Mouse (Mus musculus) hindbrain, embryonic 15.5 days (tissue): Measurements from ENCODE around the gene Polg2. TPM values are rescaled to one million over a fixed set of nuclear protein-coding genes. Genes with fewer than 3 reads are reported as not detected.
"Not testable (repeated sequence)": the region's sequence is repeated elsewhere in the genome, so short reads cannot be mapped to it uniquely, and the experiment has no call there.

Experiments used
- ATAC-seq: fragments of 200-750 bp; cut with Nextera tagmentation; 2 replicates; pipeline ENCODE4 v1.8.0; 2017; ENCODE audit warnings: low read depth, moderate number of reproducible peaks, moderate TSS enrichment; ENCODE audit not compliant: low FRiP score
- H3K27ac ChIP-seq: fragments of 300-500 bp; sonication (generic); replicated peaks from 2 replicates; pipeline ENCODE4 v1.5.1; 2015; ENCODE audit warnings: mild to moderate bottlenecking, inconsistent platforms
- H3K27me3 ChIP-seq: fragments of 300-500 bp; sonication (generic); 2 replicates; pipeline ENCODE4 v1.6.1; 2015; ENCODE audit warnings: control low read depth, inconsistent platforms
- H3K36me3 ChIP-seq: fragments of 300-500 bp; sonication (generic); 2 replicates; pipeline ENCODE4 v1.6.1; 2015; ENCODE audit warnings: control low read depth, inconsistent platforms
- H3K4me1 ChIP-seq: fragments of 300-500 bp; sonication (generic); replicated peaks from 2 replicates; pipeline ENCODE4 v1.6.1; 2015; ENCODE audit warnings: control low read depth, inconsistent platforms
- H3K4me2 ChIP-seq: fragments of 300-500 bp; sonication (generic); 2 replicates; pipeline ENCODE4 v1.6.1; 2015; ENCODE audit warnings: moderate library complexity, mild to moderate bottlenecking, inconsistent platforms
- H3K4me3 ChIP-seq: fragments of 300-500 bp; sonication (generic); 2 replicates; pipeline ENCODE4 v1.5.1; 2015; ENCODE audit warnings: mild to moderate bottlenecking, inconsistent platforms
- H3K9ac ChIP-seq: fragments of 300-500 bp; sonication (generic); 2 replicates; pipeline ENCODE4 v1.6.1; 2015; ENCODE audit warnings: inconsistent platforms
- H3K9me3 ChIP-seq: fragments of 300-500 bp; sonication (generic); 2 replicates; pipeline ENCODE4 v1.6.1; 2016; ENCODE audit warnings: control low read depth, inconsistent platforms
- WGBS: fragments of 180-500 bp; shearing (Covaris S2); methylation state at CpG from one replicate; pipeline ENCODE4 v1.1.7; 2015; 5-methylcytosine and 5-hydroxymethylcytosine counted together
- microRNA-seq: library from miRNA; unstranded; fragments of <30 nt; microRNA quantifications from one replicate; pipeline ENCODE4, GENCODE M21; 2016
- polyA plus RNA-seq: library from polyadenylated mRNA; unstranded; fragments of >200 nt; fragmentation: Nextera tagmentation; extraction: Ambion mirVana; gene quantifications from 2 replicates; pipeline ENCODE4 v1.2.1, GENCODE M21; 2015

The Polg2 gene
- polyA plus RNA-seq, 1 experiment from 2014 or later = 8.8 TPM

DNA sequence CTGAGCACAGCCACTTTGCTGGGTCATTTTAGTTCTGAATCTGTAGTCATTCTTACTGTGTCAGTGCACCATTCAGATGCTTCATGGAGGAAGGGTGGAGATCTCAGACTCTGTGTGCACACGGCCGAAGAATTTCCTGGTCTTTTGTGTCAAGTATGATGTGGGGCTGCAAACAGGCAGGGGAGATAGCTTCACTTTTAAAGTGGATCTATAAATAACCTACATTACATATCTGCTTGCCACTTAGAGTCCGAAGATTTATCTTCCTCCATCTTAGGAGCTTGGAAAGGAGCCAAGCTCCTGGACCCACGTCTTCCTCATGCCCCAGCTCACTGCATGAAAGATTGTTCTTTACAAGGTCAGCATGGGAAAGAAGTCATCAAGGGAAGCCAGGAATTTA lies 48.6 kb downstream of the Polg2 start:
- Histone ChIP-seq H3K27me3 (no peaks in the 10 kb centered on the region), H3K9me3 (no peaks in the 10 kb centered on the region), H3K4me3 (no peak overlapping the region), H3K4me2 (no peak overlapping the region), H3K9ac (no peak overlapping the region), H3K4me1 (no peaks in the 10 kb centered on the region), H3K27ac (no peak overlapping the region), H3K36me3 (no peaks in the 10 kb centered on the region)
- ATAC-seq = no peak
- 78% methylated on average over 4 of the region's 4 CpGs for WGBS

DNA sequence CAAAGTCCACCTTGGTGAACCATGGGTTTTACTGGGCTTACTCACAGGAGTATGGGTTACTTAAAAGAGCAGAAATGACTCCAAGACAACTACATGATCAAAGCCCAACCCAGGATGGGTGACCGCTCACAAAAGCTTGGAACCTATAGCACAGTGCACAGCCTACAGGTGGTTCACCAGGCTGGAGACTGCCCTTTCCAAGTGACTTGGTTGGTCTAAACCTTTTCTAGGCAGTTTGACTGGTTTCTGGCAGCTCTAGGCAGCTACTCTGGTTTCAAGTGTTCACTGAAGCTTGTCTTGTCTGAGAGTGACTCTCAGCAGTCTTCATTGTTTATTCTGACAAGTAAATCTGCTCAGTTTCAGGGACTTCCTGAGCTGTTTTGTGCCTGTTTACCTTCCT lies 49.7 kb downstream of the Polg2 start:
- no peak for ATAC-seq

GRCm38 (mm10) chr11:106728402-106729366 lies 50.7 kb downstream of the Polg2 start:
- no peaks in the 10 kb centered on the region for H3K9me3 ChIP-seq
- WGBS = 86% methylated on average over 10 of the region's 10 CpGs
- no peak overlapping the region for H3K9ac ChIP-seq
- no peak overlapping the region for H3K4me3 ChIP-seq
- H3K4me1 ChIP-seq = no peaks in the 10 kb centered on the region
- no peak for ATAC-seq
- no peak overlapping the region for H3K4me2 ChIP-seq
- no peak overlapping the region for H3K27ac ChIP-seq
- H3K36me3 ChIP-seq = no peaks in the 10 kb centered on the region
- H3K27me3 ChIP-seq = no peaks in the 10 kb centered on the region

More for the DNA sequence above, 49.7 kb downstream of the Polg2 start:
- no peak overlapping the region for H3K4me2 ChIP-seq
- no peaks in the 10 kb centered on the region for H3K36me3 ChIP-seq
- H3K9me3 ChIP-seq = no peaks in the 10 kb centered on the region
- no peaks in the 10 kb centered on the region for H3K27me3 ChIP-seq
- H3K9ac ChIP-seq = no peak overlapping the region
- H3K4me3 ChIP-seq = no peak overlapping the region
- WGBS = 96% methylated on average over 1 of the region's 1 CpGs
- H3K4me1 ChIP-seq = no peaks in the 10 kb centered on the region
- no peak overlapping the region for H3K27ac ChIP-seq

DNA sequence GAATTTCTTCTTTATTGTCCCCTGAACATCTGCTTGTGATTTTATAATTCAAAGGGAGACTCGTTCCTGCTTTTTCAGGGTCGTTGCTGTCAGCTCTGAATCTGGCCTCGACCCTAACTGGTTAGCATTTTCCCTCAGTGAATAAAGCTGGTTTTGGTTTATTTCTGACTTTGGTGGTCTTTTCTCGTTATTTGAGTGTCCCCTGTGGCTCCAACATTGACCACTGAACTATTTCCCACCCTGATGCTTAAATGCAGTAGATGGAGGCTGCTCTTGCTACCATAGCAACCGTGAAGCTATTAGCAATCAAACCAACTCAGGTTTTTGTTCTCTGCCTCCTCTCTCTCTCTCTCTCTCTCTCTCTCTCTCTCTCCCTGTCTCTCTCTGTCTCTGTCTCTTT lies 51.4 kb downstream of the Polg2 start:
- Histone ChIP-seq H3K4me1 (no peaks in the 10 kb centered on the region), H3K9ac (no peak overlapping the region), H3K27ac (no peak overlapping the region), H3K4me2 (no peak overlapping the region), H3K27me3 (no peaks in the 10 kb centered on the region), H3K9me3 (no peaks in the 10 kb centered on the region), H3K36me3 (no peaks in the 10 kb centered on the region), H3K4me3 (no peak overlapping the region)
- 33% methylated on average over 5 of the region's 5 CpGs for WGBS
- no peak for ATAC-seq

DNA sequence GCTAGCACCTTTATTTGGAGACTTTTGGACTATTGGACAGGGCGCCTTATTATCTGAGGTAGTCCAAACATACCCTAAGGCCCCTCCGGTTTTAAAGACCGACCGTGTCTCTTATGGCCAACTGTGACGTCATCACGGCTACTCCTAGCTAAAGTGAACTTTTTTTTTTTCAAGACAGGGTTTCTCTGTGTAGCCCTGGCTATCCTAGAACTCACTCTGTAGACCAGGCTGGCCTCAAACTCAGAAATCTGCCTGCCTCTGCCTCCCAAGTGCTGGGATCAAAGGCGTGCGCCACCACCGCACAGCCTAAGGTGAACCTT lies 54.5 kb downstream of the Polg2 start:
- H3K27ac ChIP-seq, H3K4me3 ChIP-seq, H3K4me2 ChIP-seq, H3K9ac ChIP-seq, H3K4me1 ChIP-seq, ATAC-seq, H3K27me3 ChIP-seq, H3K9me3 ChIP-seq, H3K36me3 ChIP-seq: not testable (repeated sequence)
- WGBS = 95% methylated on average over 9 of the region's 9 CpGs

DNA sequence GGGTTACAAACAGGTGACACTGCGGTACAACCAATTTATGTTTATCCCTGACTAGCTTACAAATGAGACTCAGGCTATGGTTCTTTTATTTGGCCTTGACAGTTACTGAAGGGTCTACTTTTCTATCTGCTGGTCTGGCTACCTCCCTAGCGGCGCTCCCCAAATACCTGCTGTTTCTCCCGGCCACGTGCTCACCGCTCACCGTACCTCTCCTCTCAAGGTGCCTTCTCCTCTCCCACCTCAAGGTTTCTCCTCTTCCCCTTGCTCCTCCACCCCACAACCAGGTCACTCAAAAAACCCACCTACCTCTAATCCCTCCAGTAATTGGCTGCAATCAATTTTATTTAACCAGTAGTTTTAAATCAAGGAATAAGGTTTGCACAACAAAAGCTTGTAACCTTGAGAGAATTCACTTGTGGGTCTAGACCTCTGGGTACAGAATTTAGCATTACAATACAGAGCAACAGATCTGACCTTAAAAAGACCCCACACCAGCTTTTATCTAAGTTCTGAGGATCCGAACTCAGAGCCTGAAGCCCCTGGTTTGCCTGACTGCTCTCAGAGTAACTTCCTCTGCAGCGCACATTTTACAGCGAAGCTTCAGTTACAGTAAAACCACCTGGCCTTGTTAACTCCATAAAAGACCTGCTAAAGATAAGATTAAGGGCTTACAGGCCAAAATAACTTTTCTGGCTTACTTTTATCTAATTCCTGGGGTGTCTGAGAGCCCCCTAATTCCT lies 55.0 kb downstream of the Polg2 start:
- Histone ChIP-seq H3K4me3 (no peak overlapping the region), H3K4me1 (no peaks in the 10 kb centered on the region), H3K9ac (no peak overlapping the region), H3K36me3 (no peaks in the 10 kb centered on the region), H3K9me3 (no peaks in the 10 kb centered on the region), H3K27me3 (no peaks in the 10 kb centered on the region), H3K4me2 (no peak overlapping the region), H3K27ac (no peak overlapping the region)
- 87% methylated on average over 10 of the region's 10 CpGs for WGBS
- ATAC-seq = no peak

GRCm38 (mm10) chr11:106723611-106724125 lies 55.7 kb downstream of the Polg2 start:
- no peak overlapping the region for H3K4me3 ChIP-seq
- WGBS = 77% methylated on average over 15 of the region's 15 CpGs
- H3K27me3 ChIP-seq = no peaks in the 10 kb centered on the region
- ATAC-seq = no peak
- no peaks in the 10 kb centered on the region for H3K9me3 ChIP-seq
- no peaks in the 10 kb centered on the region for H3K4me1 ChIP-seq
- no peak overlapping the region for H3K9ac ChIP-seq
- peak overlapping the region; percentile 27; the same call in 1 of the 2 replicates for H3K4me2 ChIP-seq
- H3K36me3 ChIP-seq = no peaks in the 10 kb centered on the region
- no peak overlapping the region for H3K27ac ChIP-seq

DNA sequence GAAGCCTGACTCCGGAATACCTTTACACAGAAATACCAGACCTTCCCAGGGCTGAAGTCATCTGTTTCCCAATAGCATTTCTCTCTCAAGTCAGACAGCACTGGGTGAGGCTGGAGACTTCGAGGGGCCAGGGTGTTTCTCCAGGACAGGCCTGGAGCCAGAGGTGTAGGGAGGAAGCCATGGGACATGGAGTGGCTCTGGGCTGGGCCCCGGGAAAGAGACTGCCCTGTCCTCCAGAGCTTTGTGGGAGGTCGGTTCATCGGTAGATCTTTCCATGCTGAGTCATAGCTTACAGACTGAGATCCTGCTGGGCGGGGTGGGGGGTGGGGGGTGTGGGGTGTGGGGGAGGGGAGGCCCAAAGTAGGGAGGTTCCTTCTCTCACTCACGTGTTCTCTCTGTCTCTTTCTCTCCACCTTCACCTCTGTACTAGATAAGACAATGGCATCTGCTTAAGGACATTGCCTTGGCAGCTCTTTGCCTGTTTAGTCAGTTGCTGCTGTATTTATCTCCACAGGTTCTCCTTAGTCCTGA lies 56.4 kb downstream of the Polg2 start:
- H3K9me3 ChIP-seq = no peaks in the 10 kb centered on the region

GRCm38 (mm10) chr11:106720379-106720778 lies 59.0 kb downstream of the Polg2 start:
- H3K9ac ChIP-seq = no peak overlapping the region
- WGBS = 92% methylated on average over 8 of the region's 8 CpGs
- H3K9me3 ChIP-seq = no peaks in the 10 kb centered on the region
- H3K36me3 ChIP-seq = no peaks in the 10 kb centered on the region
- ATAC-seq = no peak
- no peak overlapping the region for H3K4me3 ChIP-seq
- no peak overlapping the region for H3K4me2 ChIP-seq
- H3K4me1 ChIP-seq = no peaks in the 10 kb centered on the region
- no peak overlapping the region for H3K27ac ChIP-seq
- H3K27me3 ChIP-seq = no peaks in the 10 kb centered on the region

More for the DNA sequence above, 56.4 kb downstream of the Polg2 start:
- no peaks in the 10 kb centered on the region for H3K4me1 ChIP-seq
- no peak overlapping the region for H3K27ac ChIP-seq
- no peak overlapping the region for H3K4me3 ChIP-seq
- H3K36me3 ChIP-seq = no peaks in the 10 kb centered on the region
- no peaks in the 10 kb centered on the region for H3K27me3 ChIP-seq
- no peak overlapping the region for H3K9ac ChIP-seq
- H3K4me2 ChIP-seq = no peak overlapping the region
- ATAC-seq = no peak
- 23% methylated on average over 7 of the region's 7 CpGs for WGBS

Small RNA genes lying within 50 kb of the gene (microRNA-seq; reads per million reads assigned to microRNA genes)
- gene Gm25994 (not detected), gene Mir3064 (18.5 reads per million, percentile 32 among the genes with 10 or more reads in this experiment)

Other genes with a start within 250 kb of the Polg2 start
- 30.3 and 32.2 TPM in 2 replicates for gene Tex2, start 166.1 kb downstream of the Polg2 start, polyA plus RNA-seq
- 16.3 and 17.6 TPM in 2 replicates for gene Pecam1, start 28.9 kb downstream of the Polg2 start, polyA plus RNA-seq
- 0.70 and 1.5 TPM in 2 replicates for gene Milr1, start 28.3 kb downstream of the Polg2 start, polyA plus RNA-seq
- 340 and 351 TPM in 2 replicates for gene Ddx5, start 9.6 kb upstream of the Polg2 start, polyA plus RNA-seq
- 14.0 and 16.1 TPM in 2 replicates for gene Cep95, start 9.7 kb upstream of the Polg2 start, polyA plus RNA-seq
- 11.4 and 15.1 TPM in 2 replicates for gene Smurf2, start 141.2 kb upstream of the Polg2 start, polyA plus RNA-seq
- 166 and 182 TPM in 2 replicates for gene Kpna2, start 220.0 kb upstream of the Polg2 start, polyA plus RNA-seq
- gene 1810010H24Rik, start 246.1 kb upstream of the Polg2 start, polyA plus RNA-seq = 6.1 and 6.3 TPM in 2 replicates